Mouse (Mus musculus): Measurements from ENCODE around the gene Kif13a.

GRCm38 (mm10) chr13:46859876-46860275 lies 69.8 kb downstream of the Kif13a start:
- no peak for TF ChIP-seq CTCF (IDR thresholded peaks at IDR 0.05; ENCODE audit: control insufficient read depth, insufficient read depth, insufficient replicate concordance, low read depth, low read length)
- no peak for TF ChIP-seq POLR2A (IDR thresholded peaks at IDR 0.05; ENCODE audit: control insufficient read depth, low read depth, low read length)

All from testis, adult 2 months (tissue).